Mouse (Mus musculus) ovary, postnatal 14 days (tissue): ENCODE results near the gene Pnkp.
"Not testable (repeated sequence)": the region's sequence is repeated elsewhere in the genome, so short reads cannot be mapped to it uniquely, and the experiment has no call there.

Experiments
- DNase-seq: peaks from one replicate; pipeline ENCODE4 v3.0.0; 2022; ENCODE audit warnings: low spot score

Pnkp gene

DNA sequence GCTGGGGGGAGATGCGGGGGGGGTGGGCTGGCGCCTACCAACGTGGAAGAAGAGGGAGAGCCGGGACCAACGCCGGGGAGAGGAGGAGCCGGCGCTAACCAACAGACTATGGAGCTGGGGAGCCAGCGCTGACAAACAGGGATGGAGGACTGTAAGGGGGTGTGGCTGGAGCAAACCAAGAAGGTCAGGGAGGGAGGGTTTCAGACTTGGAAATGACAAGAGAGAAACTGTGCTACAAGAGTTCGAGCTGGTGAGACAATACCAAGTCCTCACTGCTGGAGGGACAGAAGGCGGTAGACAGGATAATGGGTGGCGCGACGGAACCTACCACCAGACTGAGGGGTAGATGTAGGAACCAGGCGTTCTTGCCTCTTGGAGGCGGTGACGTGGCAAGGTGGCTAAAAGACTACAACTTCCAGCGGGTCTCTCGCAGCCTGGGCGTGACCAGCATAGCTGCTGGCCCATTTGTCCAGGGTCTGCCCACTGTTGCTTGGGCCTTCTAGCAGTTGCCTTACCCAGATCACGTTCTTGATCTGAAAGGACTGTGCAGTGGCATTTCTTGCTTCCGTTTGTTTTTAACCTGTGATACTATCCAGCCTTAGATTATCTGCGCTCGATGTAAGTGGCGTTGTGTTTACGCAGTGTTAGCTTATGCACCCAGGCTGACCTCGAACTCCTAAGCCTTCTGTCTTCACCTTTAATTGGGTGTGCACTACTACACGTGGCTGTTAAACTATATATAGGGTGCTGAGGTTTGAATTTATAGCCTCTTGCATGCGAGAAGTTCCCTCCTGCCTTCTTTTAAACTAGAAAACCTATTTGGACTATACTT lies 13.0 kb downstream of the Pnkp start, which contains the start of gene Ptov1:
TSS of gene Ptov1 (minus strand) at position 92 of the 832 bp plus-strand sequence.
- peak; percentile 77 for DNase-seq

DNA sequence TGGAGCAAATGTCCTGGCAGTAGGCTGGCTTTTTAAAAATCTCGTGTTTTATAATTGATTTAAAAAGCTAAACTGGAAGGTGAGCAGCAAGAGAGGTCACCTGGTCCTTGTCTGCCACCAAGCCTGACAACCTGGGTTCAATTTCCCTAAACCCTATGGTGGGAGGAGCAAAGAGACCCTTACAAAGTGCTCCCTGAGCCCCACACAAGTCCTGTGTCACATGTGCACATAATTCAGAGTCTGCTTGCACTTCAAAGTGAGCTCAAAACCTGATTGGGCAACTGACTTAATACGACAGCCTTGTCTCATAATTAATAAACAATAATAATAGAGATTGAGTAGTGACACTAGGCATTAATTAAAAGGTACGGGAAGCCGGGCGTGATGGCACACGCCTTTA lies 13.7 kb downstream of the Pnkp start:
- no peak for DNase-seq

DNA sequence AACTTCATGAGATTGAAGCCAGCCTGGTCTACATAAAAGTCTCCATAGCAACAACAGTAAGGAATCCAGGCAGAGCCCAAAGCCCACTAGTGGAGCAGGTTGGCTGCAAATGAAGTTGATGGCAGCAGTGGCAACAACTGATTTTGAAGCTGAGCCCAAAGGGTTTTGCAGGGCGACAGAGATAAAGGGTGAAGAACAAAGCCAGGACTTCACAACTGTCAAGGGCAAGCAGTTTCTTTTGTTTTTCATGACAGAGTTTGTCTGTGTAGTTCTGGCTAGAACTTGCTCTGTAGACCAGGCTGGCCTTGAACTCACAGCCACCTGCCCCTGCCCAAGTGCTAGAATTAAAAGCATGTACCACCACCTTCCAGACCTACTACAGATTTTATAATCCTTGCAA lies 14.2 kb downstream of the Pnkp start:
- no peak for DNase-seq

DNA sequence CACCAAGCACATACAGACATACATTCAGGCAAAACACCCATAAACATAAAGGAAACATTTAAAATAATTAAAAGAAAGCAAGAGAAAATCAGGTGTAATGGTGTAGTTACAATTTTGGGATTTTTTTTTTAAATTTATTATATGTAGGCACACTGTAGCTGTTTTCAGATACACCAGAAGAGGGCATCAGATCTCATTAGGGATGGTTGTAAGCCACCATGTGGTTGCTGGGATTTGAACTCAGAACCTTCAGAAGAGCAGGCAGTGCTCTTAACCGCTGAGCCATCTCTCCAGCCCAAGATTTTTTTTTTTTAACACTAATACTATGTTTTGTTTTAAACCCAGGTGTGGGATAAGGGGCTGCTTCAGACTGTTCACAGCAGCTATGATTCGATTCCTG lies 14.8 kb downstream of the Pnkp start:
- DNase-seq: not testable (repeated sequence)

DNA sequence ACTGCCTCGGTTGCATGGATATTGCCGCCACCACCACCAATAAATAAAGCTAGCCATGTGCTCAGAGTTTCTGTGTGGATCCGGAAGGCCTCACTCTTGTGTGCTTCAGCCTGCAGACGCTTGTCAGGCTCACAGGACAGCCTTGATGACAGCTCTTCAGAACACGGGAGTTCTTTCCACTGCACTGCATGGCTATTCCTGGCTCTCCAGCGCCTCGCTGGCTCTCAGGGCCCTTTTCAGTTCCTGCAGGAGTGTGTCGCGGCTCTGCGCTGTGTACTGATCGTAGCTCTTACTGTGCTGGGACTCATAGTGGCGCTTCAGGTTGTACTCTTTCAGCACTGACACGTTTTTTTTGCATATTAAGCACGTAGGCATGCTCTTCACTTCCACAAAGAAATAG lies 20.9 kb downstream of the Pnkp start:
- DNase-seq: no peak

DNA sequence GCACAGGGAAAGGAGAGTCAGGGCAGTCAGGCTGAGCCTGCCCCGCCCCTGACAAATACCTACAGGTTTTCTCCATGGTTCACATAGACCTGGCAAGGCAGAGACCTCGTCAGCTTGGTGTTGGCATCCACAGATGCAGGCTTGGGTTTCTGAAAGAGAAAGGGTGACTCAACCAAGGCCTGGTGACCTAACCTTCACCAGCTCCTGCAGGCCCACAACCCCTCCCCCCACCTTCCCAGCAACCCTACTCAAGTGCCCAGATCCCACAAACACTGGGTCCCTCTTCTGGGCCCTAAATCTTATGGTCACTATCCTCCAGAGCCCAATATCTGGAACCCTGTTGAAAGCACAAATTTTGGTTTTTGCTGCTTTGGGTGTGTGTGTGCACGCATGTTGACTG lies 26.1 kb downstream of the Pnkp start:
- DNase-seq: no peak

DNA sequence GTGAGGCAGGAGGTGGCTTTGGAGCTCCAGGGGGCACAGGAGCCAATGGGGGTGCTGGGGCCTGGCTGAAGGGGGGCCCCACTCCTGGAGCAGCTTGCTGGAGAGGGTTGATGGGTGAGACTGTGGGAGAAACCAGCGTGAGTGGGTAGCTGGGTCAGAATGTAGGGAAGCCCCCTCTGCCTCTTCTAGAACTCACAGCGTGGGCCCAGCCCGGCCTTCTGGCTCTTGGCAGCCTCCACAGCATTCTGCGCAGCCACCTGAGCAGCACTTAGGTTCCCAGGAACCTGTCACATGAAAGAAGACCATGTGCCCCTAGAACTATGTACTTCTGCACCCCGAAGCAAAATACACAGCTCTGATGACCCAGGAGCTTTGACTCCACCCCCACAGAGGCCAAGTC lies 27.7 kb downstream of the Pnkp start:
- no peak for DNase-seq

DNA sequence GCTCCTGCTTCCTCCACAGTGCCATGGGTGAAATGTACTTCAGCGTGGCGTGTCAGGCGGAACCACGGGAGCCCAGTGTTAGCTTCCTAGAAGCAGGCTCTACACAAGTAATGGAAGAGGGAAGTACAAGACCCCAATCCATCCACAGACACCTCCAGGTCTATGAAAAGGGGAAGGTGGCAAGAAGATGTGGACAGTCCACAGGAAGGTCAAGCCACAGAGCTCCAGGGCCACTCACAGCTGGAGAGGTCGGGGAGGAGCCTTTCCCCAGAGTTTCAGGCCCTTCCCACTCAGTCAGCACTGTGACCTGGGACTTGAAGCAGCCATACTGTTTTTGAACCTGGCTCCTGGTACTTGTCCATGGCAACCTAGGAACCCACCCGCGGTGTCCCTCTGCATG lies 30.0 kb downstream of the Pnkp start:
- no peak for DNase-seq

DNA sequence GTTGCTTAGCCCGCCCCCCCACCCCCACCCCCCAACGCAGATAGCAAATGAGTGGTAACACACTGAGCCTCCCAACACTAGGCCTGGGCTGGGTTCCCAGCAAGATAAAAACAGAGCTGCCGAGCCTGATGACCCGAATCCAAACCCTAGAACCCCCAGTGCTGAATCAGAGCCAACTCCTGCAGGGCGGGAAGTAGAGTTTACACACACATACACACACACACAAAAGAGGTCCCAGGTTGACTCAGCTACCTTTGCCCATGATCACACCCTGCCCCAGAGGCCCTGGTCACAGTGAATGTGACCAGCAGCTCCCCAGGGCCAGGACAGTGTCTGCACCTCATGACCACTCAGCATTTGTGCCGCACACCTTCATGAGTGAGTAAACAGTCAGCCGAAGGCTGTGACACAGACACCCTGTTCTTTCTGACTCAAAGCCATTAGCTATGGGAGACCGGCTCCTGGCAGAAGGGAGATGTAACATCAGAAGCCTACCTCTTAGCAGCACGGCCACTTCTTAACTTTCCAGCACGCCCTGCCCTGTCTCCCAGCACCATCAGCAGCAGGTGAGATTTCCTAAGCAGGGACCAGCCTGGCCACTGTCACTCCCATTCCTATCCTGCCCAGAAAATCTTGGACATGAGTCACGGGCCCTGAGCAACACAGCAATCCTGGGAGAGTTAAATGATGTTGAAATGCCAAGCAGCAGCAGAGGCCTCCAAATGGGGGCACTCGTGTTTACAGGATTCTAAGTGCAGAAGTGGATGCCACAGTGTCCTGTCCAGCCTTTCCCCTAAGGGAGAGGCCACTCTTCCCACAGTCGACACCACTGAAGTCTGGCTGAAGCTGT lies 31.5 kb downstream of the Pnkp start:
- DNase-seq: no peak

DNA sequence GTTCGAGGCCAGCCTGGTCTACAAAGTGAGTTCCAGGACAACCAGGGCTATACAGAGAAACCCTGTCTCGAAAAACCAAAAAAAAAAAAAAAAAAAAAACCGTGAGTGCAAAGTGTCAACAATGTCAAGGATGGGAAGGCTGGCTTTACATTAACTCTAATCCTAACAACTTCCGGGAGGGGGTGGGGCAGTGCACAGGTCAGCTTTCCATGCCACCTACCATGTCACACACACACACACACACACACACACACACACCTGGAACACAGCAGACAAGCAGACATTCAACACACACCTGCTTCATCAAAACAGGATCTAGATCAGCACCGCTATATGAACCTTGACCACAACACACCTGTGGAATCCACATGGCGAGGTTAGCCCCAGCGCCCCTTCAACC lies 33.2 kb downstream of the Pnkp start:
- DNase-seq: no peak

DNA sequence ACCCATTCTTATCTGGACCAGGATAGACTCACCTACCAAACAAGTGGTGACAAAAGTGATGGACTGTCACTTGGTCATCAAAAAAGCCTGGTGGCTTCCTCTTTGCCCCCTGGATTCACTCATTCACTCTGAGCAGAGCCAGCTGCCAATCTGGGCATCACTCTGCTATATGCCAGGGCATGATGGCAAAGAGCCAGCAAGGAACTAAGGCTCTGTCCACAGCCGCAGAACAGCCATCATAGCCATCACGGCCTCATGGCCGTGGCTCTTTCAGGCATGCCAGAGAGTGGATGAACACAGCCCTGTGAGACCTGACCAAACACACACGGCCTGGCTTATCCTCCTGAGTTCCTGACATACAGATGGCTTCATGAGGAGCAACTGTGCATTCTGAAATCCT lies 33.8 kb downstream of the Pnkp start:
- DNase-seq: no peak

DNA sequence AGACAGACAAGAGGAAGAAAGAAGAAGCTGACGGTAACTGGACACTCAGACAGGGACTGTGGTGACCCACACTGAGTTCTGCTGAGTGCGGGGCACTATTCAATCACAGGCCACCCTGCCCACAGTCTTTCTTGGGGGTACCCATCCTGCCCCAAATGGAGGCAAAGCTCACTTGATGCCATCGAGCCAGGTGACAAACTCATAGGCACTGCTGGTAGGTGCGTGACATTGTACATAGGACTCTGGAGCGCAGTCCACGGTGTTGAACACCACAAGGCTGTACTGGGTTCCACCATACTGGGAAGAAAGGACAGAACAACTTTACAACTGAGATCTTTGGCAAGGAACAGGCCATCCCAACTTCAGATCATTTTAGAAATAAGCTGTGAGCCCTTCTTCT lies 34.7 kb downstream of the Pnkp start:
- DNase-seq: no peak

DNA sequence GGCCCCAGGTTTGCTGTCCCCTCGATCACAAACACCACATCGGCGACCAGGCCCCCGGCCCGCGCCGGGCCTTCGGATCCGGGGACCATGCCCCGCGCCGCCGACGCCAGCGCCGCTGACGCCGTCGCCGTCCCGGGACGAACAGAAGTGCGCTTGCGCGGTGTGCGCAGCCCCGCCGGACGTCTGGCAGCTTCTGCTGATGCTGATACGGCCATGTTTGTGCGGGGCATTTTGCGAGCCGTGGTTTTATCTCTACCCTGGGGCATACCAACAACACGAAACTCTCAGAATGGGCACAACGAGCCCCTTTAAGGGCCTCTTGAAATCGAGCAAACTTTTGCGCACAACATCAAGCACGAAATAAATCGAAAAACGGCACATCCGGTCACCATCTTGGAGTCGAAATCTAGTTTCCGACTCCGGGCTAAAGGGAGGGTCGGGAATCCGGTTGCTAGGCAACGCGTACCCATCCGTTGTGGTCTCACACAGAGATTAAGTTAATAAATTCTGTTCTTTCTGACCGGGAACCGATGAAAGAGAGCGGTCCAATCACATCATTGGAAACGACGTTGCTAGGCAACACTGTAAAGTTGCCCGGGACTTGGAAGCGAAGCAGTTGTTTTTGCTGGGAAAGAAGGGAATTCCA lies 35.5 kb downstream of the Pnkp start, which contains the start of gene Med25:
TSS of gene Med25 (minus strand) at position 437 of the 646 bp plus-strand sequence.
- peak; percentile 86 for DNase-seq

DNA sequence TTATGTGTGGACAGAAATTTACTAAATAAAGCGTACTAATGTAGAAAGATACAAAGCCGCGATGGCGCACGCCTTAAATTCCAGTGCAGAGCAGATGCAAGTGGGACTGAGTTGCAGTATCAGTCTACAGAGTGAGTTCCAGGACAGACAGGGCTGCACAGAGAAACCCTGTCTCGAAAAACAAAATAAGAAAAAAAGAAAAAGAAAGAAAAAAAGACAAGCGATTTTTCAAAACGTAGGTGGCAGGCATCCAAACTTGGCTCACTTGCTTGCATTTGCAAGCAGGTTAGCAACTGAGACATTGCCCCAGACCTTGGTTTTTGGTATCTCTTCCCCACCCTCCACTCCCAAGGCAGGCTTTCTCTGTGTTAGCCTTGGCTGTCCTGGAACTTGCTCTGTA lies 36.3 kb downstream of the Pnkp start:
- no peak for DNase-seq

DNA sequence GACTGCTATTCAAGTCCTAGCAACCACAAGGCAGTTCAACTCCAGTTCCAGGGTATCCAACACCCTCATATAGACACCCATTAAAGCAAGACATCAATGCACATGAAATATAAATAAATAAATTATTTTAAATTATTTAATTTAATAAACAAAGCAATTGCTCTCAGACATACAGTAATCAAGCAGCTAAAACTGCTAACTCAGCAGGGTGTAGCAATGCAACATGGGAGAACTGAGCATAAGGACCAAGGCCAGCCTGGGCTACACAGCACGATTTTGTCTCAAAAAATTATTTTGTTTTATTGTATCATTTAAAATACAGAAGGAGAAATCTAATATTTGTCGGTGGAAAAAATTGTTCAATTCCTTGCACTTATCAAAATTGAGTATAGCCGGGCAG lies 37.2 kb downstream of the Pnkp start:
- DNase-seq: no peak

DNA sequence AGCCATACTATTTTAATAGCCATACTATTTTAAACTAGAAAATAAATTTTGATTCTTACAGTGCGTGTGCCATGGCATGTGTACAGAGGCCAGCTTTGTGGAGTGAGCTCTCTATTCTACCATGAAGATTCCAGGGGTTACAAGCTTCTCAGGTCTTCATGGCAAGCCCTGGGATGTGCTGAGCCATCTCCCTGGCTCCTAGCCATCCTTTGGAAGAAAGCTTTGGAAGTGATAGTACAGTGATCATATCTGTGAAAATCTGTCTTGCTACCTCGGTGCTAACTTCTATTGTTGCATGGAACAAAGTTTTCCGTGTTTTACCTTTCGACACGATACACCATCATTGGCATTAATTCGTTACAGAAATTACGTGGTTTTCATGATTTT lies 38.3 kb downstream of the Pnkp start:
- DNase-seq: no peak

DNA sequence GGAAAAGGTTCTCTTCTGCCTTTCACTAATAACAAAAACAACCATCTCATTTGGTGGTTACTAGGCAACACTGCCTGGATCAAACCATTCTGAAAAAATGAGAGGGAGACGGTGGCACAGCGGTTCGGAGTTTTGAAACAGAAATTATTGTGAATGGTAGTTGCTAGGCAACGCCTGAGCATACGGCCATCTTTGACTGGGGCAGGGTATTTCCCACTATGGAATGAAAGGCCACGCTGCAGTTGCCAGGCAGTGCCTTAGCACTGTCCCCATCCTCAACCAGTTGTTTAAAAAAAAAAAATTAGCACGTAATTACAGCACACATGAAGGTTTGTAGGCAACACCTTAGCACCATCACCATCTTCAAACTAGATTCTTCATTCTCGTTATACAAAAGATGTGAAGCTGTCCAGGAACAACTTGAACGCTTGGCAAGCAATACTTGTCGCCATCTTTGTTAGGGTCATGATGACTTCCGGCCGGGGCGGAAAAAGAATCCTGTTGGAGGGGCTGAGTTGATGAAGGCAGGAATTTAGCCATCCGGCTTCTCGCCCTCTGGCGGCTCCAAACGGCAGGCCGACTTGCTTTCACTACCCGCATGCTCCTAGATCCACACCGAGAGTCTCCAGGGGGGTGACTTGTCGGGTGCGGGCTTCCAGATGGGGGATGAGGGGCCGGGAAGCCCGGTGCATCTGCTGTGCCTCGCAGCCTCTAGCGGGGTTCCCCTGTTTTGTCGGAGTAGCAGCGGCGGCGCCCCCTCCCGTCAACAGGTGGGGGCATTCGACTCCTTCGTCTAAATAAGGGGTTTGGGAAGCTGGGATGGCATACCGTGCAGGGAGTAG lies 38.9 kb downstream of the Pnkp start, which contains the start of gene Fuz:
TSS of gene Fuz (plus strand) at position 487 of the 842 bp plus-strand sequence.
- peak; percentile 76 for DNase-seq

DNA sequence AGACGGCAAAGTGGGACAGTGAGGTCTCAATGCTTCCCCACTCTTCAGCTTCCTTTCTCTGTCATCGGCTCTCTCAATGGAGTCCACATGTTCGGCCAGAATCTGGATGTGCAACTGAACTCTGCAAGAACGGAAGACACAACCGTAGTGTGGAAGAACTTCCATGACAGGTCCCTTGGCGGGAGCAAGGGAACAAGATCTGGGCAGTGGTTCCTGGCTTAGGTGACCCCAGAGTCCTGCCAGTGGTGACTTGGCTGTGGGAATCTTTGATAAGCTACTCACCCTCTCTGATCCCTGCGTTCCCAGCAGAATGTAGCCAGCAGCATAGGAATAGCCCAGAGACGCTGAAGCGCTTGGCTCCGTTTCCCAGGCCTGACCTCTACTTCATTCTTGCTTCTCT lies 39.6 kb downstream of the Pnkp start:
- DNase-seq: no peak

DNA sequence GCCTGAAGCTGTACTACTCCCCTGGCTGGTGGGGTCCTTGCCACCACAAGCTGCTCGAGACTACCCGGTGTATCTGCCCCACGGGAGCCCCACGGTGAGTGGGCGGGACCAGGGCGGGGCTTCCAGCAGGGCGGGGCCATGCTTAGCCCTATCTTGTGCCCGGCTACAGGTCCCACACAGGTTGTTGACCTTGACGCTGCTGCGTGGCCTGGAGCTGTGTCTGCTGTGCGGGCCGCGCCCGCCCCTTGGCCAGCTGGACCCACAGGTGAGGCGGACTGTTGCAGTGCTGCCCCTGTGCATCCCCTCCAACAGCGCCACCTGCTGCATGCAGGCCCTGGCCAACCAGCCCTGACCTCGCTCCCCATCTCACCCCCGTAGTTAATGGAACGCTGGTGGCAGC lies 41.7 kb downstream of the Pnkp start:
- no peak for DNase-seq

DNA sequence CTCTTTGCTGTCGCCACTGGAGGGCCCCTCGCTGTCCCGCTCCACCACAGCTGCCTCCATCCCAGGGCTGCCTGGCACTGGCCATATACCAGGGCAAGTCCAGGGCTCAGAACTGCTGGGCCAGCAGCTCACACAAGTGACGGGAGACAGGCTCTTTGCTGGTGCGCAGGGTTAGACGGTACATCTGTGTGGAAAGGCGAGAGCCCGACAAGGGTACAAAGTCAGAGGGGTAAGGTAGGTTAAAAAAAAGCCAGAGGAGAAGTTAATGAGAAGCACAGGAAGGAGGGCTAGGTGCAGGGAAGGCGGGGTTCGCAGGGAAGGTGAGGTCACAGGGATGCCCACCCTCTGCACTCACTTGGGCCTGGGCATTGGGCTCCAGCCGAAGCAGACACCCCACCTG lies 43.7 kb downstream of the Pnkp start:
- DNase-seq: no peak

DNA sequence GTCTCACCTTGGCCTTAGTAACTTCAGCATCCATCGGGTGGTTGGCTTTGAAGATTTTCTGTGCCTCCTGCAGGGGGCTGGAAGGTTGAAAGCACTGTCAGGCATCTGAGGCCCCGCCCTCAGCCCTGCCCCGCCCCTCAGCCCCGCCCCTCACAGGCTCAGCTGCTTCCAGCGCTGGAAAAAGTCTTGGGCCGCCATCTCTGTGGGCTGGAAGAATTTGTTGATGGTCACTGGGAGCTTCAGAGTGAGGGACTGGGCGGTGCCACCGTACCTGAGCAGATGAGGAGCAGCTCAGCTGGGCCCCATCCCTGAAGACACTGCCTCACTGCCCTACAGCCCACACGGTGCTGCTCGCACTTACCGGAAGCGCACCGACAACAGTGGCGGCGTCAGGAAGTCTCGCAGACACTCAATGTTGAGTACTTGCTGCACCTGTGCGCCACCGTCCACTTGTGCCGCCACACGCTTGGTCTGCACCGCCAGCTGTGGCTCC lies 44.3 kb downstream of the Pnkp start:
- DNase-seq: no peak

DNA sequence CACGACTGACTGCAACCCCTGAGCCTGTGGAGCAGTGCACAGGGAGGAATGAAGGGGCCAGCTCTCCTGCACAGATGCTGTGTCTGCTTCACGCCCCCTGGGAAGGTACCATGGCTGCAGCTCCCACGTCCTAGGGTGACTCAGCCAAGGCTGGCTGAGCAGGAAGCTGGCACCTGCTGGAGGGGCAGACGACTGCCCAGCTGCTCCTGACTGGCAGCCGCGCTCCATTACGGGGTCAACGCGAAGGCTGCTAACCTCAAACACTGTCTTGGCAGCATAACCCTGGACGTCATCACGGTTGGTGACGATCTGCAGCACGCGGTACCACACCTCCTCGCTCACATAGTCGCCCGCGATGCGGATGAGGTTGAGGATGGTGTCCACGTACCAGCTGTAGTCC lies 48.5 kb downstream of the Pnkp start:
- DNase-seq: no peak
